Mouse (Mus musculus) embryo, embryonic 10.5 days (tissue): ENCODE measurements around the gene Grin2d.

ENCODE experiments used
- DNase-seq: peaks from one replicate; pipeline ENCODE4 v3.0.0-alpha.2; 2015; ENCODE audit warnings: low spot score

Gene Grin2d

GRCm38 (mm10) chr7:45783511-45784091 lies 94.6 kb downstream of the Grin2d start, which contains the start of gene Lmtk3:
Gene Lmtk3, plus strand, starts transcription at chr7:45783738.
- peak; percentile 85 for DNase-seq

GRCm38 (mm10) chr7:45782271-45782670 lies 95.9 kb downstream of the Grin2d start:
- DNase-seq = no peak
